Mouse (Mus musculus) hindbrain, embryonic 15.5 days (tissue): ENCODE measurements around the gene Ier5. TPM values are rescaled to one million over a fixed set of nuclear protein-coding genes. Genes with fewer than 3 reads are reported as not detected.

Source experiments
- ATAC-seq: fragments of 200-750 bp; cut with Nextera tagmentation; 2 replicates; pipeline ENCODE4 v1.8.0; 2017; ENCODE audit warnings: low read depth, moderate number of reproducible peaks, moderate TSS enrichment; ENCODE audit not compliant: low FRiP score
- H3K27ac ChIP-seq: fragments of 300-500 bp; sonication (generic); replicated peaks from 2 replicates; pipeline ENCODE4 v1.5.1; 2015; ENCODE audit warnings: mild to moderate bottlenecking, inconsistent platforms
- H3K27me3 ChIP-seq: fragments of 300-500 bp; sonication (generic); 2 replicates; pipeline ENCODE4 v1.6.1; 2015; ENCODE audit warnings: control low read depth, inconsistent platforms
- H3K36me3 ChIP-seq: fragments of 300-500 bp; sonication (generic); 2 replicates; pipeline ENCODE4 v1.6.1; 2015; ENCODE audit warnings: control low read depth, inconsistent platforms
- H3K4me1 ChIP-seq: fragments of 300-500 bp; sonication (generic); replicated peaks from 2 replicates; pipeline ENCODE4 v1.6.1; 2015; ENCODE audit warnings: control low read depth, inconsistent platforms
- H3K4me2 ChIP-seq: fragments of 300-500 bp; sonication (generic); 2 replicates; pipeline ENCODE4 v1.6.1; 2015; ENCODE audit warnings: moderate library complexity, mild to moderate bottlenecking, inconsistent platforms
- H3K4me3 ChIP-seq: fragments of 300-500 bp; sonication (generic); 2 replicates; pipeline ENCODE4 v1.5.1; 2015; ENCODE audit warnings: mild to moderate bottlenecking, inconsistent platforms
- H3K9ac ChIP-seq: fragments of 300-500 bp; sonication (generic); 2 replicates; pipeline ENCODE4 v1.6.1; 2015; ENCODE audit warnings: inconsistent platforms
- H3K9me3 ChIP-seq: fragments of 300-500 bp; sonication (generic); 2 replicates; pipeline ENCODE4 v1.6.1; 2016; ENCODE audit warnings: control low read depth, inconsistent platforms
- WGBS: fragments of 180-500 bp; shearing (Covaris S2); methylation state at CpG from one replicate; pipeline ENCODE4 v1.1.7; 2015; 5-methylcytosine and 5-hydroxymethylcytosine counted together
- polyA plus RNA-seq: library from polyadenylated mRNA; unstranded; fragments of >200 nt; fragmentation: Nextera tagmentation; extraction: Ambion mirVana; gene quantifications from 2 replicates; pipeline ENCODE4 v1.2.1, GENCODE M21; 2015

Ier5 gene
- polyA plus RNA-seq, 1 experiment from 2014 or later: 9.7 TPM

DNA sequence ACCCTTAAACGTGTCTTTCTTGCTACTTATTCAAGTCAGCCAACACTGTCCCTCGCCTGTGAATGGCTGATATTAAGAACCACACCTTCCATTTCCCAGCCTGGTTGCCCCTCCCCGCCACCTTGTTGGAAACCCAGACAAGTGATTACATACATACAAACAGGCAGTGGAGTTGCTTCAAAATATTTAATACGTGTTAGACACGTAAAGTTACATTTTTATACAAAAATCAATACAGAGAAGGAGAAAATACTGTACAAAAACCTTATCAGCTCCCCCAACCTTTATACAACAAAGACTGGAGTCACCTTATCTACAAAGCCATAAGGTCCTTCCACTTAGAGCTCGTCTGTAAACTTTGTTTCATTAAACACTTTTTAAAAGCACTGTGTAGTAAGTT lies 2.1 kb downstream of the Ier5 start:
- 29% methylated on average over 6 of the region's 6 CpGs for WGBS
- Histone ChIP-seq H3K9ac (peak overlapping the region; percentile 96), H3K27me3 (no peaks in the 10 kb centered on the region), H3K27ac (peak overlapping the region; percentile 89), H3K4me3 (peak overlapping the region; percentile 91), H3K4me1 (peaks cover 47% of the 10 kb centered on the region), H3K4me2 (peak overlapping the region; percentile 85), H3K36me3 (no peaks in the 10 kb centered on the region), H3K9me3 (no peaks in the 10 kb centered on the region)
- no peak for ATAC-seq

DNA sequence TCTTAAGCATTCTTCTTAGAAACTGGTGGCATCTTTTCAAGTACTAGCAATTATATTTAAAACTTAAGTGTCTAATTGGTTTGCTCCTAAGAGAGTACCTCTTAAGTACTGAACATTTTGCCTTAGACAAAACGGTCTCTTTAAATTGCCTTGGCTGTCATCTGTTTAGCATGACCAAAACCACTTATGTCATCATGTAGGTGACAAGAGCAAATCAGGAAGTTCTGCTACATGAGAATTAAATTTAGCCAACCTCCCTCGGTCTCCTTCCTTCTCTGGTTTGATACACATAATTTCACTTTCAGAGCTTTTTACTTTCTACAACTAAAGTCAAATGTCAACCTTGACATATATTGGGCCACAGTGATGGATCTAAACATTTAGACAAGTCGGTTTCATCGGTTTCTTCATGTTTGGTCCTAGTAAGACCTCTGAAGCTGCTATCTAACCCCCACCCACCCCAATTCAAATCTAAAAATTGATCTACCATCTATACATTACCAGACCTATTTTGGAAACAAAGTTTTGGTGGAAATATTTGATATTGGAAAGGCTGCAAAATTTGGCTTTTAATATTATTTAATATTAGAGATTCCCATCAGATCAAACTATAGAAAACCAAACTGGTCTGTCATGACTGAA lies 2.7 kb downstream of the Ier5 start:
- Histone ChIP-seq H3K4me2 (peak overlapping the region; percentile 85), H3K4me3 (peak overlapping the region; percentile 91), H3K27me3 (no peaks in the 10 kb centered on the region), H3K9me3 (no peaks in the 10 kb centered on the region), H3K36me3 (no peaks in the 10 kb centered on the region), H3K4me1 (peaks cover 53% of the 10 kb centered on the region), H3K27ac (no peak overlapping the region), H3K9ac (peak overlapping the region; percentile 96; the same call in 1 of the 2 replicates)
- 74% methylated on average over 4 of the region's 4 CpGs for WGBS
- ATAC-seq: no peak

DNA sequence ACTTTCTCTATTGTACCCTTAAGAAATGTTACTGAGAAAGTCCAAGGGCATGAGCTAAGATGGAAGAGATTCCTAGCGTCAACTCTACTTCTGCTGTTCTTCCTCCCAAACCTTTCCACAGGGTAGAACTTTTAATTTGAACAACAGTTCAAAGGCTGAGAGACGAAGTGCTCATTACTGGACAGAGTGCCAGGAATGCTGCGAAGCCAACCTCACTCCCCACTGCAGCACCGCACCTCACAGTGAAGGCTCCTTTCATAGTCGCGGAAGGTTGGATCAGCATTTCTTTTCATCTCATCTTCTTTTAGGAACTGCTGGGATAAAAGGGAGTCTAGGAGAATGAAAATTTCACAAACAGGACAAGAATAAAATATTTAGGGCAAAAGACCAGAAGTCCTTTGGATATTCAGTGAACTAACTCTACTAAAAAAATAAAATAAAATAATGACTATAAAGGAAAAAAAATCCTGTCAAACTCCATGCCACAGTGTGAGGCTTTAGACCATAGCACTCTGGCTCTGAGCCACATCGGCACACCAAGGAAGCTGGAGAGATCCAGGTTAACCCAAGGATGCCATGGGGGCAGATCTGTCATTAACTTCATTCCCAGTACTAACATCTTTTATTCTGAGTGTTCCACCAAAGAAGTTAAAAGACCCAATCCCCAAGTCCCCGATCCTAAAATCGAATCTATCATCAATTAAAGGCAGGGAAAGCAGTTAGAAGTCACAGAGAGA lies 5.3 kb downstream of the Ier5 start:
- WGBS: 50% methylated on average over 9 of the region's 9 CpGs
- Histone ChIP-seq H3K9ac (no peak overlapping the region), H3K27me3 (no peaks in the 10 kb centered on the region), H3K9me3 (no peaks in the 10 kb centered on the region), H3K36me3 (no peaks in the 10 kb centered on the region), H3K4me3 (no peak overlapping the region), H3K27ac (no peak overlapping the region), H3K4me2 (no peak overlapping the region), H3K4me1 (peaks cover 53% of the 10 kb centered on the region)
- no peak for ATAC-seq

DNA sequence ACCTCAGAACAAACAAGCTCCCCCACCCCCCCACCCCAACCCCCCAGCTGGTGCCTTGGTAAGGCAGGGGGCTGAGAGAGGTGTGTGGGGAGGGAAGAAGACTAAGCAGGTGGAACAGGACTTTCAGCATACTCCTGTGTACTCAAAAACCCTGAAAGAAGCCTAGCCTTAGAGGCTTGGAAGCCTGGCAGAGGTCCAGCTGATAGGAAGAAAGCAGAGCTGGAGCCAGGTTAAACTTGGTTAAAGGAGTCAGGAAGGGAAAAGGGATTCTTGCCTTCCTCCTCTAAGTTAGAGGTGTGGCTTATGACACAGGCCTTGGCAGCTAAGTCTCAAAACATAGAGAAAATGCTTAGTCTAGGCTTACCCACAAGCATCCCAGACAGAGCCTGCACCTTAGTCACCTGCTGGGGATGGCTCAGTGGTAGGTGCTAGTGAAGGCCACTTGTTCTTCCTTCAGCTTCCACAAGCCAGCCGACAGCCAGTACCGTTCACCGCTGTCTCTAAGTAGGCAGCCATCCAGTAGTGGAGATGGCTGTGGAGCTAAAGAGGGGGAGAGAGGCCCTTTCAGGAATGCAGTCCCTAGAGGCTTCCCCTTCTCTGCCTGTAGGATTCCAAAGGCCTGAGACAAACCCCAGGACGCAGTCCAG lies 6.2 kb downstream of the Ier5 start:
- no peaks in the 10 kb centered on the region for H3K27me3 ChIP-seq
- no peaks in the 10 kb centered on the region for H3K36me3 ChIP-seq
- H3K9me3 ChIP-seq: no peaks in the 10 kb centered on the region
- H3K4me3 ChIP-seq: no peak overlapping the region
- no peak overlapping the region for H3K9ac ChIP-seq
- peak overlapping the region; percentile 65; the same call in 1 of the 2 replicates for H3K27ac ChIP-seq
- 0 out of 2 replicates have a peak, but pooled peaks have one; percentile 35 for ATAC-seq
- H3K4me1 ChIP-seq: peaks cover 53% of the 10 kb centered on the region
- 30% methylated on average over 4 of the region's 4 CpGs for WGBS
- no peak overlapping the region for H3K4me2 ChIP-seq

DNA sequence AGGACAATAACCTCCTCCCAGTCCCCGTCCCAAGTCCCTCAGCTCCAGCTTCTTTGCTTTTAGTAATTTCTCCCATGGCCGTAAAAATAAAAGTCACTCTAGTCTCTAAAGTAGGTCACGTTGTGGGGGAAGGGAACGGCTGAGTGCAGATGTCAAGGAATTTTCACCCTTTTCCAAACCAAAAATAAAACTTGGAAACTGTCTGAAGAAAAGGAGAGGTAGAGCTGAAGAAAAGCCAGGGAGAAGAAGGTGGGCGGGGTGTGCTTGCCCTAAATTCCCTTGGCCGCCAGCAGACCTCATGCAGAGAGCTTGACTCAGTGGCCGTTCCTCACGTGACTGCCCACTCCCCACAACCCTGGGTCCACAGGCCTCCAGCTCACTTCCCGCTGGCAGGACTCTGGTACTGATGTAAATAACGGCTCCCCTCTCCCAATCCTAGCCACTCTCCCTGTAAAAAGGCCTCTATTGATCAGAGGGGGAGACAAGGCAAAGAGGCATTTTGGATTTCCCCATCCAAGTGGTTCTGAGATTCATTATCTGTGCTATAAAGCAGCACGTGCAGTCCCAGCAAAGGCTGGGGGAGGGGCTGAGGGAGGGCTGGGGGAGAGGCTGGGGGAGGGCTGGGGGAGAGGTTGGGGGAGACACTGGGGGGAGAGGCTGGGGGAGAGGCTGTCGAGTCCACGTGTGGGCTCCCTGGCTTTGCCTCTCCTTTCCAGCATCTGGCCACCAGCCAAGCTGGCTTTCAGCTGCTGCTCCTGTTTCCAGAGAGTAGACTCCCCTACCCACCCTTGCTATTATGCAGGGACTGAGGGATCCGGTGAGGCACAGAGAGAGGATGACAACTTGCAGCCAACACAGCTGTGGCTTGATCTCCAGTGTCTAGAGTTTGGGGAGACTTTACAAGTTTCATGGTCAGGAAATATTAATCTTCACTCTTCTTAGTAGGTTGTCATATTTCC lies 7.3 kb downstream of the Ier5 start:
- no peaks in the 10 kb centered on the region for H3K9me3 ChIP-seq
- H3K27ac ChIP-seq: peak overlapping the region; percentile 65
- H3K27me3 ChIP-seq: no peaks in the 10 kb centered on the region
- peak; percentile 60 for ATAC-seq
- H3K36me3 ChIP-seq: no peaks in the 10 kb centered on the region
- peaks cover 46% of the 10 kb centered on the region for H3K4me1 ChIP-seq
- H3K4me3 ChIP-seq: no peak overlapping the region
- H3K9ac ChIP-seq: no peak overlapping the region
- 0 out of 2 replicates have a peak overlapping the region, but pooled peaks have one; percentile 16 for H3K4me2 ChIP-seq
- WGBS: 24% methylated on average over 14 of the region's 14 CpGs

DNA sequence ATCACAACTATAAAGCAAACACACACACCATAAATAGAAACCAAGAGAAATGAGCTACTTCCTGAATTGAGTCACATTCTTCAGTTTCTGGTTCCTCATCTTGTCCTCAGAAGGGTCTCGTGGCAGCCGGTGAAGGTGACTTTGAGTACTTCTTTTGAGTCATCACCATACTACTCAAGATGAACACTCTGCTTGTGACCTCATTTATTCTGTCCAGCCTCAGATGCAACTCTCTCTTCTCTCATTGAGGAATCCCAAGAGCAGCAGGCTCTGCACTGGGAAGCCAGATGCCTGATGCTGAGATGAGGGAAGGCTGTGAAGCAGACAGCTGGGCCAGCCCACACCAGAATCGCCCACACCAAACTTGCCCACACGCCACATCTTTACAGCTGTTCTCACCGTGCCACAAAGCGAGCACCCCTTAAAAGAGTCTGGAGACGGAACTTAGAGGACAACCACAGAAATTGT lies 8.0 kb downstream of the Ier5 start:
- Histone ChIP-seq H3K9ac (no peak overlapping the region), H3K4me3 (no peak overlapping the region), H3K27me3 (no peaks in the 10 kb centered on the region), H3K4me2 (no peak overlapping the region), H3K9me3 (no peaks in the 10 kb centered on the region), H3K4me1 (peaks cover 46% of the 10 kb centered on the region), H3K27ac (0 out of 2 replicates have a peak overlapping the region, but pooled peaks have one; percentile 65), H3K36me3 (no peaks in the 10 kb centered on the region)
- ATAC-seq: no peak
- 71% methylated on average over 7 of the region's 7 CpGs for WGBS

DNA sequence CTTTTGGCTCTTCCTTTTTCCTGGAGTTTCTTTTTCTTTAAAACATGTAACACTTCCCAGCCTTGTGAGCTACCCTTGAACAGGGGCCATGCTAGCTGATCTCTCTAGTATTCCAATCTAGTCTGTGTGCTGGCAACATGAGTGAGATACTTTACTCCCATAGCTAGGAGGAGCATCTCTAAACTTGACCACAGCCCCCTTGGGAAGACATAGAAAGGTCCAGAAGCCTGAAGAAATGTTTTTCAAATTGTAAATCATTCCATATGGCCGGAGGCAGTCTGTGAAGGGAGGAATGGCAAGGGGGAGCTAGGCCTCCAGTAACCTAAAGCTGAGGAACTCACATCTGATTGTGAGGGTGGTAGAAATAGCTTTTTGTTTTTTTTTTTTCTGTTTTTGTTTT lies 8.7 kb downstream of the Ier5 start:
- H3K27me3 ChIP-seq: no peaks in the 10 kb centered on the region
- H3K27ac ChIP-seq: no peak overlapping the region
- 97% methylated on average over 1 of the region's 1 CpGs for WGBS
- no peaks in the 10 kb centered on the region for H3K9me3 ChIP-seq
- H3K4me1 ChIP-seq: peaks cover 47% of the 10 kb centered on the region
- no peak for ATAC-seq
- H3K4me2 ChIP-seq: no peak overlapping the region
- H3K4me3 ChIP-seq: no peak overlapping the region
- no peaks in the 10 kb centered on the region for H3K36me3 ChIP-seq
- H3K9ac ChIP-seq: no peak overlapping the region

DNA sequence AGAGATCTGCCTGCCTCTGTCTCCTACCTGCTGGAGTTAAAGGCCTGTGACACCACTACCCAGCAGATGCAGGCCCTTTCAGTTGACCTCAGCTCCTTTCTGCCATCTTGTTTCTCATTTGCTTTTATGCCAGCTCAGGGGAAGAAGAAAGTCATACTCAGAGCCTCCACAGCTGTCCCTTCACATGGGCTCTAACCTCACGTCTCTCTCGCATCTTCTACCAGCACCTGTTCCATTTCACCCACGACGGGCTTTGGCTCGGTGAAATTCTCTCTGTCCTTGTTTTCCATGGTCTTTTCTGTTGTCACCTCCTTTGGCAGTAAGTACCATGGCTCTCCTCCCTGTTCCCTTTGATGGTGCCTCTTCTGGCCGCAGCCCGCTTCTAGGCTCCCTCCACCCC lies 9.1 kb downstream of the Ier5 start:
- no peak overlapping the region for H3K4me2 ChIP-seq
- H3K27me3 ChIP-seq: no peaks in the 10 kb centered on the region
- H3K4me1 ChIP-seq: peaks cover 47% of the 10 kb centered on the region
- no peak overlapping the region for H3K9ac ChIP-seq
- ATAC-seq: no peak
- WGBS: 96% methylated on average over 7 of the region's 7 CpGs
- H3K4me3 ChIP-seq: no peak overlapping the region
- no peaks in the 10 kb centered on the region for H3K9me3 ChIP-seq
- H3K36me3 ChIP-seq: no peaks in the 10 kb centered on the region
- no peak overlapping the region for H3K27ac ChIP-seq

DNA sequence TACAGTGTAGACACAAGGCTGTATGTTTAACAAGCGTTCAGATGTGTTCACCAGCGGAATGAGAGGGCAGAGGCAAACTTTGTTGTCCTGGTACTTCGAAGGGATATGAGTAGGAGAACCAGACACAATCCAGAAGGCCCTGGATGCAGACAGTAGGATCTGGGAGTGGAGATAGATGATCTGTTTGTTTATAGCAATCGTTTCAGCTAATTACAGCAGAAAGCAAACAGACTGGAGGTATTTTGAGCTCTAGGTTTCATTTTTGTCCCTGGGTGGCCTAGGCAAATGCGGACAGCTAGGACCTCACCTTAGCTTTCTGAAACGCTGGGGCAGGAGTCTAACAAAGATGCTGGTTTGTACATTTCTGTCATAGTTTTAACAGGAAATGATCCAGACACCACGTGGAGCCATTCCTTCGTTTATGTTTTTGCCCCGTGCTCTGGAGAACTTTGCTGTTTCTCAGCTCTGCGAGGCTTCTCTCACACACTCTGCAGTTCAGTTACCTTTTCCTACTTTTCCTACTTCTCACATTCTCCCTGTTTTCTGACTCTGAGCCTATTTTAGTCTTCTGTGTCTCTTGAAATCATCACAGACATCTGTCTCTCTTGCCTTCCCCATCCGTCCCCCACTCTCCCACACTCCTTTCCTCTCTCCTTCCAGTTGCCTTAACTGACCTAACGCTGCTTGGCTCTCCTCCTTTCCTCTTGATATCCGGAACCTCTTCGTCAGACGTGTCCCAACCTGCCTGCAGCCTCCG lies 10.4 kb downstream of the Ier5 start:
- H3K27ac ChIP-seq: no peak overlapping the region
- H3K9ac ChIP-seq: no peak overlapping the region
- H3K27me3 ChIP-seq: no peaks in the 10 kb centered on the region
- H3K4me3 ChIP-seq: no peak overlapping the region
- 74% methylated on average over 16 of the region's 16 CpGs for WGBS
- no peaks in the 10 kb centered on the region for H3K36me3 ChIP-seq
- H3K4me2 ChIP-seq: no peak overlapping the region
- ATAC-seq: no peak
- H3K9me3 ChIP-seq: no peaks in the 10 kb centered on the region
- peaks cover 59% of the 10 kb centered on the region for H3K4me1 ChIP-seq

DNA sequence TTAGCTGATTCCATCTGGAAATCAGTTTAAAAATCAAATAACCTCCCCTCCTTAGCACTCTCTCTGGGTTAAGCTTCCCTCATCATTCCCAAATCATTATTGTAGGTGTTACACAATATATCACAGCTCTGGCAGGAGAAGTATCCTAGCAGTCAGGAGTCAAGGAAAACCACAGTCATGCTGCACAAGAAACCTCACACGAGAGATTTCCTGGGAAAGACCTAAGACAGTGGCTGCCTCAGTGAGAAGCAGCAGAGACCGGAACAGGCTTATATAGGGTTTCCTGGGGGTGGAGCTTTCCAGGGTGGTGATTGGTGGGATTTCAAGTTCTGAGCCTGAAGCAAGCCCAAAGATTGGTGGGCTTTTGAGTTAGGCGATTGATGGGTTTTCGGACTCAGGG lies 11.4 kb downstream of the Ier5 start:
- Histone ChIP-seq H3K9ac (no peak overlapping the region), H3K36me3 (no peaks in the 10 kb centered on the region), H3K4me1 (peaks cover 56% of the 10 kb centered on the region), H3K27ac (no peak overlapping the region), H3K27me3 (no peaks in the 10 kb centered on the region), H3K4me3 (no peak overlapping the region), H3K9me3 (no peaks in the 10 kb centered on the region), H3K4me2 (no peak overlapping the region)
- 95% methylated on average over 4 of the region's 4 CpGs for WGBS
- ATAC-seq: no peak

DNA sequence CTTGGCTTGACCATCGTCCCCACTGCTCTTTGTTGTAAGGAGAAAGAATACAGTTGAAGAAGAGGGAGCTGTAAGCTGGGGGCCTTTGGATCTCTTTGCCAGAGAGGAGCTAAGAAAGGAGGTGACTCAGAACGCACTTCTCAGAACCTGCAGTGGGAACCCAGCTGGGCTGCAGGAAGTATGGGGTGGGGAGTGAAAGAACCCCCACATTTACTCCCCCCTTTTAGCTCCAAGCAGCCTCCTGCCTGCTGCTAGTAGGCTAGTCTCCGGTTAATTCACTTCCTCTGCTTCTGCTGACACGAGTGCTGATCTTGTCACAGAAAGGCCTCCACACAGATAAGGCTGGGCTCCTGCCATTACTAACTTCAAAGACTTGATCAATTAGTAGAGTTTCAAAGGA lies 12.5 kb downstream of the Ier5 start:
- Histone ChIP-seq H3K4me2 (no peak overlapping the region), H3K4me1 (peaks cover 56% of the 10 kb centered on the region)

More for the DNA sequence above, 12.5 kb downstream of the Ier5 start:
- Histone ChIP-seq H3K9me3 (no peaks in the 10 kb centered on the region), H3K36me3 (no peaks in the 10 kb centered on the region), H3K27ac (peak overlapping the region; percentile 36; the same call in 1 of the 2 replicates), H3K27me3 (no peaks in the 10 kb centered on the region), H3K9ac (no peak overlapping the region), H3K4me3 (no peak overlapping the region)
- no peak for ATAC-seq
- WGBS: 22% methylated on average over 4 of the region's 4 CpGs
